Comparison of ENCODE assay signal across 23 mouse cellular contexts in the genomic region with DNA sequence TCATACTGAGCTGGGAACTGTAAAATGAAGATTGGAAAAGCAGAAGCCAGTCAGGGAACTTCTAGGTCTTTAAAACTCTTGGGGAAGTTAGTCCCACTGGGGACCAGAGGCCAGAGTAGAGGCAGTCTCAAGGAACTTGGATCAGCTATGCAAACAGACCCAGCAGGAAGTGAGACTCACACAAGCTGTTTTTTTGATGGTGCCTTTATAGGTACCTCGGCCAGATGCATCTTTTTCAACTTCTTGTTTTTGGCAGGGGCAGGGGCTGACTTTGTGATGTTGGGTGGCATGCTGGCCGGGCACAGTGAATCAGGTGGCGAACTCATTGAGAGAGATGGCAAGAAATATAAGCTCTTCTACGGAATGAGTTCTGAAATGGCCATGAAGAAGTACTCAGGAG. TPM values are rescaled to one million over a fixed set of nuclear protein-coding genes. Genes with fewer than 3 reads are reported as not detected.
DNase-seq lines count a peak whose midpoint lies in the region; ATAC-seq and TF ChIP-seq lines count a peak whose summit lies in the region.
"Had no signal": no experiment of that assay in that cellular context is flagged by ENCODE, and none has a peak within 500 bp of the region (broad histone marks: within the 10 kb centered on the region; RNA-seq: fewer than 3 reads in every experiment).

No protein-coding gene starts in this region.

- H3K27me3 ChIP-seq in liver, adult 2 months (ENCODE audit: control insufficient read depth, insufficient read depth, low read length): no peaks in the 10 kb centered on the region
- no peaks in the 10 kb centered on the region for H3K27me3 ChIP-seq in liver, postnatal 0 days (ENCODE audit: insufficient read depth, low read length)
- no peaks in the 10 kb centered on the region for H3K27me3 ChIP-seq in splenic B cell, adult 2 months (ENCODE audit: control insufficient read depth, insufficient read depth, low read length, poor library complexity, severe bottlenecking)
- no peaks in the 10 kb centered on the region for H3K27me3 ChIP-seq in forebrain, embryonic 11.5 days (ENCODE audit: control insufficient read depth, insufficient read depth, low read length)
- H3K27me3 ChIP-seq: embryonic facial prominence, embryonic 12.5 days; forebrain, embryonic 12.5 days; Patski had no signal

- H3K4me2 ChIP-seq in liver, postnatal 0 days (ENCODE audit: low read depth, low read length): no peak overlapping the region
- H3K4me2 ChIP-seq in forebrain, embryonic 11.5 days (ENCODE audit: low read depth, low read length, severe bottlenecking): no peak overlapping the region
- H3K4me2 ChIP-seq: embryonic facial prominence, embryonic 12.5 days; forebrain, embryonic 12.5 days had no signal

- intact Hi-C loops in heart, postnatal 25 days (cut with DNase I): no loop called here

- peaks cover 9% of the 10 kb centered on the region for H3K4me1 ChIP-seq in liver, adult 2 months (ENCODE audit: control insufficient read depth, insufficient read depth, low read length)
- H3K4me1 ChIP-seq in liver, postnatal 0 days (ENCODE audit: insufficient read depth): peaks cover 19% of the 10 kb centered on the region; the same call in 1 of the 2 replicates
- H3K4me1 ChIP-seq in forebrain, embryonic 11.5 days (replicated peaks; ENCODE audit: control insufficient read depth, insufficient read depth, low read length): peaks cover 5% of the 10 kb centered on the region

- H3K9ac ChIP-seq in liver, adult 2 months (ENCODE audit: low read depth, low read length): no peak overlapping the region
- H3K9ac ChIP-seq in liver, postnatal 0 days (replicated peaks): no peak overlapping the region
- H3K9ac ChIP-seq in forebrain, embryonic 11.5 days (ENCODE audit: low read length): no peak overlapping the region
- H3K9ac ChIP-seq: embryonic facial prominence, embryonic 12.5 days; forebrain, embryonic 12.5 days had no signal

- TF ChIP-seq EP300 in liver, postnatal 0 days (IDR thresholded peaks at IDR 0.05; ENCODE audit: low read depth): no peak

- TF ChIP-seq POLR2A in liver, adult 2 months (IDR thresholded peaks at IDR 0.05; ENCODE audit: extremely low read depth, insufficient read depth, low read length): no peak

- DNase-seq in heart, adult 11 months: peak; percentile 89
- DNase-seq in heart, postnatal 25 days (ENCODE audit: low spot score): no peak
- DNase-seq in liver, adult 2 months (ENCODE audit: extremely low read depth, low read depth, low spot score): peak; percentile 26
- no peak for DNase-seq in liver, postnatal 0 days
- DNase-seq in A20 (ENCODE audit: low read depth, low spot score): peak; percentile 74
- DNase-seq in splenic B cell, adult 2 months (ENCODE audit: low read depth, low spot score): peak; percentile 49
- DNase-seq in forebrain, embryonic 11.5 days (ENCODE audit: low spot score): no peak
- DNase-seq: adrenal gland, adult 8-10 months; adrenal gland, postnatal 14 days; adrenal gland, postnatal 36 days; cerebellum, adult 11-12 months; cerebellum, adult 2 months; cerebellum, adult 9-10 months; cerebellum, postnatal 10 days; cerebellum, postnatal 25 days had no signal

- no peak for ATAC-seq in liver, postnatal 0 days
- no peak for ATAC-seq in forebrain, embryonic 11.5 days (replicated peaks; ENCODE audit: low FRiP score)
- ATAC-seq: activated CD4-positive, CD25-positive, alpha-beta regulatory T cell, adult 4 months; forebrain, embryonic 14.5 days; forebrain, embryonic 16.5 days; Patski had no signal

- WGBS in liver, adult 2 months: 84% methylated on average over 4 of the region's 4 CpGs
- WGBS in liver, postnatal 0 days (ENCODE audit: insufficient replicate concordance): 80% methylated on average over 4 of the region's 4 CpGs
- WGBS in forebrain, embryonic 11.5 days: 86% methylated on average over 4 of the region's 4 CpGs

- no peaks in the 10 kb centered on the region for H3K79me2 ChIP-seq in liver, adult 2 months (ENCODE audit: control insufficient read depth, insufficient read depth, low read length)

- TF ChIP-seq CTCF in liver, adult 2 months (IDR thresholded peaks at IDR 0.05; ENCODE audit: low read depth, low read length): no peak
- no peak for TF ChIP-seq CTCF in liver, postnatal 0 days (IDR thresholded peaks at IDR 0.05; ENCODE audit: low read depth)

- H3K27ac ChIP-seq in liver, adult 2 months (replicated peaks; ENCODE audit: insufficient read depth, low read depth, low read length): no peak overlapping the region
- no peak overlapping the region for H3K27ac ChIP-seq in liver, postnatal 0 days (ENCODE audit: low read depth)
- no peak overlapping the region for H3K27ac ChIP-seq in forebrain, embryonic 11.5 days (ENCODE audit: low read depth, low read length)
- H3K27ac ChIP-seq: embryonic facial prominence, embryonic 10.5 days; forebrain, embryonic 12.5 days had no signal

- no peak overlapping the region for H3K4me3 ChIP-seq in liver, adult 2 months (ENCODE audit: insufficient read depth, low read depth, low read length)
- no peak overlapping the region for H3K4me3 ChIP-seq in liver, postnatal 0 days (ENCODE audit: low read depth, low read length)
- H3K4me3 ChIP-seq in forebrain, embryonic 11.5 days (ENCODE audit: low read depth, low read length): no peak overlapping the region
- H3K4me3 ChIP-seq: embryonic facial prominence, embryonic 10.5 days; embryonic facial prominence, embryonic 12.5 days; forebrain, embryonic 12.5 days had no signal

- H3K9me3 ChIP-seq in liver, postnatal 0 days (ENCODE audit: low read length): no peaks in the 10 kb centered on the region
- no peaks in the 10 kb centered on the region for H3K9me3 ChIP-seq in forebrain, embryonic 11.5 days (ENCODE audit: control insufficient read depth, low read length)
- H3K9me3 ChIP-seq: embryonic facial prominence, embryonic 10.5 days; embryonic facial prominence, embryonic 12.5 days; forebrain, embryonic 12.5 days; G1E had no signal

- peaks cover 38% of the 10 kb centered on the region for H3K36me3 ChIP-seq in liver, adult 2 months (ENCODE audit: control insufficient read depth, insufficient read depth, low read length)
- H3K36me3 ChIP-seq in liver, postnatal 0 days (replicated peaks; ENCODE audit: insufficient read depth, low read length): peaks cover 54% of the 10 kb centered on the region
- peaks cover 2% of the 10 kb centered on the region for H3K36me3 ChIP-seq in splenic B cell, adult 2 months (ENCODE audit: control insufficient read depth, insufficient read depth, low read length, poor library complexity, severe bottlenecking)
- H3K36me3 ChIP-seq in forebrain, embryonic 11.5 days (ENCODE audit: control insufficient read depth, insufficient read depth, low read length): peaks cover 8% of the 10 kb centered on the region; the same call in 1 of the 2 replicates

RNA-seq across cellular contexts. Expression of gene Tinf2, which starts 4.0 kb away (rescaled TPM):
- total RNA-seq in heart, postnatal 25 days (2021): 10 to 100 TPM; 10.0 to 10.7 TPM
- 7.7 and 8.5 TPM in 2 replicates for total RNA-seq in liver, adult 2 months (2014; rRNA removed)
- polyA plus RNA-seq in liver, adult 2 months (2012; rRNA removed): 8.1 and 8.2 TPM in 2 replicates
- polyA plus RNA-seq in liver, postnatal 0 days (2015; fragmentation: Nextera tagmentation; extraction: Ambion mirVana): 11.5 and 14.1 TPM in 2 replicates
- 73.8 and 74.8 TPM in 2 replicates for polyA plus RNA-seq in forebrain, embryonic 11.5 days (2014; fragmentation: Nextera tagmentation; extraction: Ambion mirVana)

RNA-seq across cellular contexts. Expression of gene Nedd8, which starts 5.7 kb away (rescaled TPM):
- 100 to 1,000 TPM; 252 to 263 TPM for total RNA-seq in heart, postnatal 25 days (2021)
- 94.7 and 99.4 TPM in 2 replicates for total RNA-seq in liver, adult 2 months (2014; rRNA removed)
- polyA plus RNA-seq in liver, adult 2 months (2012; rRNA removed): 209 and 225 TPM in 2 replicates
- 228 and 231 TPM in 2 replicates for polyA plus RNA-seq in liver, postnatal 0 days (2015; fragmentation: Nextera tagmentation; extraction: Ambion mirVana)
- polyA plus RNA-seq in forebrain, embryonic 11.5 days (2014; fragmentation: Nextera tagmentation; extraction: Ambion mirVana): 583 and 616 TPM in 2 replicates

RNA-seq across cellular contexts. Expression of gene Gmpr2, which starts 5.9 kb away (rescaled TPM):
- total RNA-seq in heart, postnatal 25 days (2021): 10 to 100 TPM in 1 of 2 experiments, 1 to 10 TPM in 1; 8.9 to 11.2 TPM
- 13.1 and 14.9 TPM in 2 replicates for total RNA-seq in liver, adult 2 months (2014; rRNA removed)
- polyA plus RNA-seq in liver, adult 2 months (2012; rRNA removed): 9.9 and 11.6 TPM in 2 replicates
- 15.0 and 17.4 TPM in 2 replicates for polyA plus RNA-seq in liver, postnatal 0 days (2015; fragmentation: Nextera tagmentation; extraction: Ambion mirVana)
- polyA plus RNA-seq in forebrain, embryonic 11.5 days (2014; fragmentation: Nextera tagmentation; extraction: Ambion mirVana): 59.7 and 62.5 TPM in 2 replicates

RNA-seq across cellular contexts. Expression of gene Mdp1, which starts 17.3 kb away (rescaled TPM):
- total RNA-seq in heart, postnatal 25 days (2021): 10 to 100 TPM; 53.0 to 53.4 TPM
- total RNA-seq in liver, adult 2 months (2014; rRNA removed): 10.1 and 10.3 TPM in 2 replicates
- 9.8 and 10.5 TPM in 2 replicates for polyA plus RNA-seq in liver, adult 2 months (2012; rRNA removed)
- 16.0 and 16.1 TPM in 2 replicates for polyA plus RNA-seq in liver, postnatal 0 days (2015; fragmentation: Nextera tagmentation; extraction: Ambion mirVana)
- polyA plus RNA-seq in forebrain, embryonic 11.5 days (2014; fragmentation: Nextera tagmentation; extraction: Ambion mirVana): 61.9 and 62.3 TPM in 2 replicates

RNA-seq across cellular contexts. Expression of gene Tssk4, which starts 27.6 kb away (rescaled TPM):
- total RNA-seq in heart, postnatal 25 days (2021): under 1 TPM; 0.56 to 0.60 TPM
- 0.09 and 0.47 TPM in 2 replicates for total RNA-seq in liver, adult 2 months (2014; rRNA removed)
- 0.18 and 0.24 TPM in 2 replicates for polyA plus RNA-seq in liver, adult 2 months (2012; rRNA removed)
- polyA plus RNA-seq in liver, postnatal 0 days (2015; fragmentation: Nextera tagmentation; extraction: Ambion mirVana): 0.06 and 0.21 TPM in 2 replicates
- polyA plus RNA-seq in forebrain, embryonic 11.5 days (2014; fragmentation: Nextera tagmentation; extraction: Ambion mirVana): 0.76 and 0.99 TPM in 2 replicates

Comparison
In these comparisons a context has a peak if more than half of its experiments do, and no peak if none do; other contexts are left out.
1. DNase-seq: peak in heart, adult 11 months (single experiment), liver, adult 2 months (single experiment), A20 (single experiment) and splenic B cell, adult 2 months (single experiment); none in heart, postnatal 25 days (single experiment), liver, postnatal 0 days (single experiment) and forebrain, embryonic 11.5 days (single experiment).